Mouse (Mus musculus) heart, postnatal 0 days (tissue): ENCODE measurements around the gene Gm49395.

Source experiments
- CTCF ChIP-seq: IDR thresholded peaks from 2 replicates; pipeline ENCODE4 v1.5.1; 2016; ENCODE audit warnings: antibody characterized with exemption, control low read depth, low read depth
- EP300 ChIP-seq: IDR thresholded peaks from 2 replicates; pipeline ENCODE4 v1.6.1; 2016; ENCODE audit warnings: antibody characterized with exemption, low read depth

- TF ChIP-seq EP300 (no peak), CTCF (no peak)
Observed at GRCm38 (mm10) chr13:115090977-115091445, 10.7 kb downstream of the Gm49395 start.
